Mouse (Mus musculus) limb, embryonic 12.5 days (tissue): ENCODE results near the gene Commd7. TPM values are rescaled to one million over a fixed set of nuclear protein-coding genes. Genes with fewer than 3 reads are reported as not detected.
A peak's percentile ranks its signal among the peaks of the same experiment; 100 is the strongest.

ENCODE experiments used
- ATAC-seq: fragments of 200-750 bp; cut with Nextera tagmentation; 2 replicates; pipeline ENCODE4 v1.8.0; 2017; ENCODE audit warnings: low read depth, moderate TSS enrichment; ENCODE audit not compliant: insufficient number of reproducible peaks, insufficient read depth, low FRiP score, low TSS enrichment
- H3K27ac ChIP-seq: fragments of 300-500 bp; sonication (generic); 2 replicates; pipeline ENCODE4 v1.5.1; 2016; ENCODE audit warnings: mild to moderate bottlenecking, moderate library complexity
- H3K27me3 ChIP-seq: fragments of 300-500 bp; sonication (generic); 2 replicates; pipeline ENCODE4 v1.6.1; 2016; ENCODE audit warnings: mild to moderate bottlenecking, moderate library complexity
- H3K36me3 ChIP-seq: fragments of 300-500 bp; sonication (generic); 2 replicates; pipeline ENCODE4 v1.6.1; 2016; ENCODE audit warnings: mild to moderate bottlenecking, moderate library complexity
- H3K4me1 ChIP-seq: fragments of 300-500 bp; sonication (generic); replicated peaks from 2 replicates; pipeline ENCODE4 v1.6.1; 2016
- H3K4me2 ChIP-seq: fragments of 300-500 bp; sonication (generic); 2 replicates; pipeline ENCODE4 v1.6.1; 2016; ENCODE audit warnings: mild to moderate bottlenecking, moderate library complexity
- H3K4me3 ChIP-seq: fragments of 300-500 bp; sonication (generic); replicated peaks from 2 replicates; pipeline ENCODE4 v1.5.1; 2016; ENCODE audit warnings: mild to moderate bottlenecking
- H3K9ac ChIP-seq: fragments of 300-500 bp; sonication (generic); replicated peaks from 2 replicates; pipeline ENCODE4 v1.6.1; 2016; ENCODE audit warnings: mild to moderate bottlenecking, moderate library complexity
- H3K9me3 ChIP-seq: fragments of 300-500 bp; sonication (generic); 2 replicates; pipeline ENCODE4 v1.6.1; 2016; ENCODE audit warnings: mild to moderate bottlenecking, moderate library complexity
- WGBS: fragments of 180-500 bp; shearing (Covaris S2); methylation state at CpG from one replicate; pipeline ENCODE4 v1.1.7; 2016; 5-methylcytosine and 5-hydroxymethylcytosine counted together
- polyA plus RNA-seq: library from polyadenylated mRNA; unstranded; fragments of >200 nt; fragmentation: Nextera tagmentation; extraction: Ambion mirVana; gene quantifications from 2 replicates; pipeline ENCODE4 v1.2.1, GENCODE M21; 2016

Gene Commd7
- polyA plus RNA-seq, 1 experiment from 2014 or later = 70.3 TPM

DNA sequence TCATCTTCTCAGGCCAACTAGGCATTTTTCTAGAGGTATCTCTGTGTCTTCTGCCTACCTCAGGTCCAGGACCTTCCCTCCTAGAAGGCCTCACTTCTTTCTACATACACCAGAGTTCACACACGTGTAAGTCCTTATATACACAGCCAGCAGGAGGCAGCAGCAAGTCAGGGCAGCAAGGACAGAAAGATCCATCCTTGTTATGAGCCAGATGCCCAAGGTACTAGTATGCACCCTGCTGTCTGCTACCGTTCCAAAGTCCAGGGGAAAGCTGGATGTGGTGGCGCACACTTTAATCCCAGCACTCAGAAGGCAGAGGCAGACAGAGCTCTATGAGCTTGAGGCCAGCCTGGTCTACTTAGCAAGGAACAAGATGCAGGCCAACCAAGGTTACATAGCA, 26.2 kb downstream of the Commd7 start:
- no peak overlapping the region for H3K4me2 ChIP-seq
- H3K36me3 ChIP-seq = no peaks in the 10 kb centered on the region
- H3K4me1 ChIP-seq = peaks cover 18% of the 10 kb centered on the region
- no peaks in the 10 kb centered on the region for H3K27me3 ChIP-seq
- H3K9me3 ChIP-seq = no peaks in the 10 kb centered on the region
- ATAC-seq = no peak
- no peak overlapping the region for H3K4me3 ChIP-seq
- no peak overlapping the region for H3K27ac ChIP-seq
- WGBS = 75% methylated on average over 3 of the region's 3 CpGs
- H3K9ac ChIP-seq = no peak overlapping the region

DNA sequence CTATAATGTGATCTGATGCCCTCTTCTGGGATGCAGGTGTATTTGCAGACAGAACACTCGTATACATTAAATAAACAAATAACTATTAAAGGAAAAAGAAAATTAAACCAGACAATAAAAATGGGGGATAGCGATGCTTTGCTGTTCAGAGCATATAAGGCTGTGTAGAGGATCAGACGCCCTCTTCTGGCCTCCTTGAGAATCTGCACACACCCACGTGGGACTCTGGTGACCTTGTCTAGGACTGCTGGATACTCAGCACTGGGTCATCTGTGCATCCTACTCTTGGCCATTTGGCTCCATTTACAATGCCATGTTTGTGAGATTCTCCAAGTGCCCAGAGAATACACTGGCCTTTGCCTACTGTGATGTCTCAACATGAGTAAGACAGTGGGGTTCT, 28.9 kb downstream of the Commd7 start:
- Histone ChIP-seq H3K36me3 (no peaks in the 10 kb centered on the region), H3K4me2 (no peak overlapping the region), H3K4me1 (peaks cover 10% of the 10 kb centered on the region; the same call in 1 of the 2 replicates), H3K9me3 (no peaks in the 10 kb centered on the region), H3K27ac (no peak overlapping the region), H3K27me3 (no peaks in the 10 kb centered on the region), H3K9ac (no peak overlapping the region), H3K4me3 (no peak overlapping the region)
- 36% methylated on average over 4 of the region's 4 CpGs for WGBS
- ATAC-seq = no peak

DNA sequence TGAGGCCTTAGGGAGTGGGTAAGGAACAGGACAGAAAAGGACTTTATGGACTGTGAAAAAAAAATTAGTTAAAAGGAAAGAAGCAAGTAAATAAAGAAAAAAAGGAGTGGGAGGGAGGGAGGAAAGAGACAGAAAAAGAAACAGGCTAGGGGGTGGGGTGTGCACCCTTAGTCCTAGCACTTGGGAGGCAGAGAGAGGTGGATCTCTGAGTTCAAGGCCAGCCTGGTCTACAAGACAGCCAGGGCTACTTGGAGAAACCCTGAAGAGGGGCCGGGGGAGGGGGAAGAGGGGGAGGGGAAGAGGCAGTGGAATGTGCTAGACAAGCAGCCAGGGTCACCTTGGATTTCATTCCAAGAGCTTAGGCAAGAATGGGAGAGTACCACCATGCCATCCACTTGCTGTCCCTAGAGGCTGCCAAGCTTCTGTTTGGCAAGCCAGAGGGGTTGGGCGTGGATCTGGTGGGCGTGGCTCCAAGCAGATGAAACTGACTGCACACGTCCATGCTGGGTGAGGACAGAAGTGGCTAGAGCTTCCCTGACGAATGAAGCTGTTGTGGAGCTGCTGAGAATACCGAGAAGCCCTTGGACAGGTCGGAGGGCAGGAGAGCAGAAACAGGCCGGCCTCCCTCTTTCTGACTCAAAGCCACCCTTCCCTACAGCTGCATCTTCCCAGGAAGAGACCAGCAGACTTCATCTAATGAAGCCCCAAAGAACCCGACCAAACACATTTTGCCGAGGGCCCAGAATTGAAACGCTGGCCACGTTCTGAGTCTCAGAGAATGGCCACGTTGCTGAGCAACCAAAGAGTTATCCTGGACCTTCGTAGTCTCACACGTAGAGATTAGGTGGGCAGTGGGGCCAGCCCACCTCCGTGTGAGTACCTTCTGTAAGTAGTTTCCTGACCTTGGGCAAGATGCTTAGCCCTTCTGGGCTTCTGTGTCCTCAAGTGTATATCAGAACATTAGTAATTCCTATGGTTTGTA, 31.6 kb downstream of the Commd7 start:
- 59% methylated on average over 16 of the region's 16 CpGs for WGBS
- no peak overlapping the region for H3K9ac ChIP-seq
- H3K27me3 ChIP-seq = no peaks in the 10 kb centered on the region
- H3K27ac ChIP-seq = no peak overlapping the region
- no peaks in the 10 kb centered on the region for H3K9me3 ChIP-seq
- no peak for ATAC-seq
- no peaks in the 10 kb centered on the region for H3K36me3 ChIP-seq
- H3K4me3 ChIP-seq = no peak overlapping the region
- no peak overlapping the region for H3K4me2 ChIP-seq
- peaks cover 10% of the 10 kb centered on the region; the same call in 1 of the 2 replicates for H3K4me1 ChIP-seq

DNA sequence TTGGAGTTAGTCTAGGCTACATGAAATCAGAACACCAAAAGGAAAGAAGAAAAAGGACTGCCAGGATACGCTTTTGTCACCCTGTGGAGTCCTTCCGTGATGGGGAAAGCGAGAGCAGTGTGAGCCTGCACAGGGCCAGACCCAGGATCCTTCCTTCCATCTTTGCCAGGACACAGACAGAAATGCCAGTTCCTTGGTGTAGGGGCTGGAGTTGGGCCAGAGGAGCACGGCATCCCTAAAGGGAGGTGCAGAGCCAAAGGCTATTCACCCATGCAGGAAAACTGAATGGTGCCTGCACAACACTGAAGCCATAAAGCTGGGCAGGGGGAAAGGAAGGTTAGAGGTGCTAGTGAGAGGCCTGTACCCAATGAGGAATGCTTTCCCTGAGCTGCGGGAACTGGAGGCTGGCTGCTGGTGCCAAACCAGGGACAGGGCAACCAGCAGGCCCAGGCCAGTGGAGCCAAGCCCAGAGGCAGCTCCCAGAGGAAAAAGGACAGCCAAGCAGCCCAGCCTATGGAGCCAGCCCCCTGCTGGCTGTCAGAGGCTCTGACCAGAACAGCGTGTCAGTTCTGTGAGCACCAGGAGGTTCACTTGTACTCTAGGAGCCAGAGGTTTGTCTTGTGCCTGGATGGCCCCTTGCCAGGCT, 32.4 kb downstream of the Commd7 start:
- 61% methylated on average over 6 of the region's 6 CpGs for WGBS
- no peaks in the 10 kb centered on the region for H3K36me3 ChIP-seq
- H3K4me3 ChIP-seq = no peak overlapping the region
- 0 out of 2 replicates have a peak, but pooled peaks have one; percentile 44 for ATAC-seq
- H3K27me3 ChIP-seq = no peaks in the 10 kb centered on the region
- H3K27ac ChIP-seq = no peak overlapping the region
- H3K9ac ChIP-seq = no peak overlapping the region
- no peak overlapping the region for H3K4me2 ChIP-seq
- peaks cover 10% of the 10 kb centered on the region; the same call in 1 of the 2 replicates for H3K4me1 ChIP-seq
- no peaks in the 10 kb centered on the region for H3K9me3 ChIP-seq

DNA sequence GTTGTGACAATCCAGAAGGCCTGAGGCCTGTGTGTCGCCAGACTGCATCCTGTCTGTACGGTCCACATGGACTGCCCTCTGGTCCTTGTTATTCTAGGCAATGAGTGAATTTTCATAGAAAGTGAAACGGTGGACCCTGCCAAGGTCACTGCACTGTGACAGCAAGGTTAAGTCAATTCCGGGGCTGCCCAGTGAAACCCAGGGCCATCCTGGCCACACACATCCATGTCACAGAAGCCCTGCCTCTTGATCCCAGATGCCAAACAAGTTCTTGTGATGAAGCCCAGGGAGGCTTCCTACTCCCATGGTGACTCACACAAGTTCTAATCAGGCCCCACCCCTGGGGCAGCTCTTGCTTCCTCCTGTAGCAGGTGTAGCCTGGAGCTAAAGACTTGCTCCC, 35.0 kb downstream of the Commd7 start:
- 86% methylated on average over 4 of the region's 4 CpGs for WGBS
- Histone ChIP-seq H3K4me3 (no peak overlapping the region), H3K36me3 (no peaks in the 10 kb centered on the region), H3K4me2 (no peak overlapping the region), H3K27me3 (no peaks in the 10 kb centered on the region), H3K9ac (no peak overlapping the region), H3K9me3 (no peaks in the 10 kb centered on the region), H3K27ac (no peak overlapping the region), H3K4me1 (peaks cover 10% of the 10 kb centered on the region; the same call in 1 of the 2 replicates)
- no peak for ATAC-seq

DNA sequence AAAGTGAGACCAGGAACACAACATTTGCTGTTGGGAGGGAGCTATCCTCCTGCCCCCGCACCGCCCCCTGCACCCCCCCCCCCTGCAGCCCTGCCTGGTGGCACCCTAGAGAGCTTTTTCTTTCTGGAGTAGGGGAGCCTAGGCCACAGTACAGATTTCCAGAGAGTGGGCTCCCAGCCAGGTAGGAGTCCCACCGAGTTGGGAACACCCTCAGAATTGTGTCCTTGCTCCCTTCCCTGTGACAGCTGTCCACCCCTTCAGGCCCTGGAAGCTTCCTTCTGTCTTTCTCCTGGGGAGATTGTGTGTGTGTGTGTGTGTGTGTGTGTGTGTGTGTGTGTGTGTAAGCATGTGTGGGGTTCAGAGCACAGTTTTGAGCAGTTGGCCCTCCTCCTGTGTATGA, 35.6 kb downstream of the Commd7 start:
- WGBS = 88% methylated on average over 3 of the region's 3 CpGs
- Histone ChIP-seq H3K36me3 (no peaks in the 10 kb centered on the region), H3K4me3 (no peak overlapping the region), H3K4me2 (no peak overlapping the region), H3K27ac (no peak overlapping the region), H3K9me3 (no peaks in the 10 kb centered on the region), H3K9ac (no peak overlapping the region), H3K27me3 (no peaks in the 10 kb centered on the region; the same call in 1 of the 2 replicates), H3K4me1 (peaks cover 10% of the 10 kb centered on the region; the same call in 1 of the 2 replicates)
- ATAC-seq = no peak

DNA sequence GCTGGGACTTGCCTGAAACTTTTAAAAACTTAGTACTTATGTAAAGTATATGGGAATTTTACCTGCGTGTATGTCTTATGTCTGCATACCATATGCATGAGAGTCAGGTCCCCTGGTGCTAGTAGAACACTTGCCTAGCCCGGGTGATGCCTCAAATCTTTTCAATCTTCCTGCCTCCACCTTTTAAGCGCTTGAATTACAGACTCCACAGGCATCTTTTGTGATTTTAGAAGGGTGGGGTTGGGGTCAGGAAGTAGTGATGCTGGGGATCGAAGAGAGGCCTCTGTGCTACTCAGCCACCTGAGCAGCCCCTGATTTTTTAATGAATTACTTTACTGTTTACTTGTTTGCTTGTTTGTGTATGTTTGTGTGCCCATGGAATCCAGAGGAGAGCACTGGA, 37.6 kb downstream of the Commd7 start:
- H3K4me3 ChIP-seq = no peak overlapping the region
- 64% methylated on average over 4 of the region's 4 CpGs for WGBS
- no peak for ATAC-seq

DNA sequence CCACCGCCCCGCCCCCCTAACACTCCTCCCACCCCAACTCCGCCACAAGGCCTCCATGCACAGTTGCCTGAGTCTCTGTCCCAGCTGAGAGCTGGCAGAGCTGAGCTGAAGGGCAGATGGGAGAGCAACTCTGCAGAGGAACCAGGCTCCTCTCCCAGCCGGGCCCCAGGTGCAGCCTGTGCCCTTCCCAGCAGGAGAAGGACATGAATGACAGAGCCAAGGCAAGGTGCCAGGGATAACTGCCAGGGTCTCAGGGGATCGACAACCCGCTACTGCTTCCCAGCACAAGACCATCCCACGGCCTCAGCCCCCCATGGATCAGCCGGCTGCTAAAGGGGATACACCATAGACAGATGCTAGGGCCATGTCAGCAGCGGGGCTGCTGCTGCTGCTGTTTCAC, 39.4 kb downstream of the Commd7 start:
- WGBS = 49% methylated on average over 9 of the region's 9 CpGs
- no peak for ATAC-seq
- Histone ChIP-seq H3K4me1 (no peaks in the 10 kb centered on the region), H3K9ac (no peak overlapping the region), H3K36me3 (no peaks in the 10 kb centered on the region), H3K27me3 (no peaks in the 10 kb centered on the region; the same call in 1 of the 2 replicates), H3K4me3 (no peak overlapping the region), H3K4me2 (no peak overlapping the region), H3K27ac (no peak overlapping the region), H3K9me3 (no peaks in the 10 kb centered on the region)

More for the DNA sequence above, 37.6 kb downstream of the Commd7 start:
- H3K9ac ChIP-seq = no peak overlapping the region
- H3K27me3 ChIP-seq = no peaks in the 10 kb centered on the region; the same call in 1 of the 2 replicates
- no peak overlapping the region for H3K27ac ChIP-seq
- no peaks in the 10 kb centered on the region for H3K36me3 ChIP-seq
- no peaks in the 10 kb centered on the region for H3K9me3 ChIP-seq
- H3K4me1 ChIP-seq = 0 out of 2 replicates have a peak, but pooled peaks cover under 1% of the 10 kb centered on the region
- H3K4me2 ChIP-seq = no peak overlapping the region

DNA sequence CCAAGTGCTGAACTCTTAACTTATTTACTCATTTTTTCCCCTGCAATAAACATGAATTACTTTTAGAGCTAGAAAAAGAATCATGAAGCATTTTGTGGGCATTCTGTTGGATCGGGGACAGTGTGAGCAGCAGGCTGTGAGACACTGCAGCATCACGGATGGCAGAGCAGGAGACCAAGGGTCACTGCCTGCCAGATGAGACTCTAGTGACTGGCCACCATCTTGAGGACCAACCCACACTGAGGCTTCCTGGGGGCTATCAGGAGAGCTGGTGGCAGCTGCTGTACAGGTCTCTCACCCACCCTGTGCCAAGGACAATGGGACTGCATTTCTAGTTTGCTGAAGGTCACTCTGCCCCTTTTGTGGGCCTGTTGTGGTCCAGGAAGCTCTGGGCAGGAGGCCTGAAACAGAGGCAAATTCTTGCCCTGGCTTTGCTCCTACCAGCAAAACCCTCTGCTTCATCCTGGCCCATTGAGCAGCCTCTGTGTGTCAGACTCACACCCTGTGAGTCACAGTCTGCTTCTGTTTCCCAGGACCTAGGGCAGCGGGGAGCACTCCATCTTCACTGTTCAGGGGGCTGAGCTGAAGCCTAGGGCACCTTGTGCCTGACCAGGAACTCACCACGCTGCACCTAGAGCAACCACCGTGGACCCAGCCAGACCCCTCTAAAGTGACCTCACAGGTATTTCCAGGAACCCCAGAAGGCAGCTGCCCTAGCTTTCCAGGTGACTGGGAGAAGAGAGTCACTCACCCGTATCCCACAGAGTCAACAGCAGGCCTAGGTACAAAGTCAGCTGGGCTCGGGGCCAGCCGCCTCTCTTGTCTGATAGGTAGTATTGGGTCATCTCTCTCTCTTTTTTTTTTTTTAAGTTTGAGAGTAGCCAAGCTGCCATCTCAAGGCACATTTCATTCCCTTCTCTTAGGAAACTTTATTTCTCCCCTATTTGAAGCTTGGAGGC, 40.2 kb downstream of the Commd7 start:
- Histone ChIP-seq H3K27ac (no peak overlapping the region), H3K36me3 (no peaks in the 10 kb centered on the region), H3K4me1 (no peaks in the 10 kb centered on the region), H3K4me3 (no peak overlapping the region), H3K9ac (no peak overlapping the region), H3K27me3 (no peaks in the 10 kb centered on the region; the same call in 1 of the 2 replicates), H3K9me3 (no peaks in the 10 kb centered on the region), H3K4me2 (no peak overlapping the region)
- 80% methylated on average over 8 of the region's 8 CpGs for whole genome bisulfite sequencing
- ATAC-seq = no peak

DNA sequence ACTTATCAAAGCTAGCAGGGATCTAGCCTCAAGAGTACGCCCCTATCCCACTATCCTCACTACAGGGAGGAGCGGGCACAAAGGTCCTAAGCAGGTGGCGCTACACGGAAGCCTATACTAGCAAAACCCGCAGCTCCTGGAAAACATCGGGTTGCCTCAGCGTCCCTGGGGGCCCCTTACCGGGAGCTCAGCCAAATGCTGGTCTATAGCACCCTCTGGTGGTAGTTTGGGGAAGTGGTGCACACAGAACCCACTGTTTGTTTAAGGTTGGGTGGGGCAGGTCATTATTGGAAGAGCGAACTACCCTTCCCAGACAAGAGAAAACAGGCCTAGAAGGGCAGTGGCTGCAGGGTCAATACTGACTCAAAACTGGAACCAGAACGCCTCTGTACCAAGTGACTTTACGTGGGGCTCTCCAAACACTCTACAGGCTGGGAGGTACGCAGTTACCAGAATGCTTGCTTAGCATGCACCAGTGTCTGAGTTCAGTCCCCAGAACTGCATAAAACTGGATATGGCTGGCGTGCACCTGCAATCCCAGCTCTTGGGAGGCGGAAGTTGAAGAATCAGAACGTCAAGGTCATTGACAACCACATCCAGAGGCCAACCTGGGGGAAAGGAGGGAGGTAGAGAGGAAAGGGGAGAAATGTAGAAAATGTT, 45.9 kb downstream of the Commd7 start:
- Histone ChIP-seq H3K36me3 (no peaks in the 10 kb centered on the region), H3K27me3 (0 out of 2 replicates have a peak, but pooled peaks cover 3% of the 10 kb centered on the region), H3K9me3 (no peaks in the 10 kb centered on the region), H3K4me1 (peaks cover 12% of the 10 kb centered on the region), H3K4me3 (no peak overlapping the region; the same call in 1 of the 2 replicates), H3K9ac (no peak overlapping the region), H3K27ac (no peak overlapping the region), H3K4me2 (peak overlapping the region; percentile 48)
- peak; percentile 49; the same call in 1 of the 2 replicates for ATAC-seq
- WGBS = 15% methylated on average over 15 of the region's 15 CpGs
